Mouse (Mus musculus) midbrain, embryonic 16.5 days (tissue): ENCODE measurements around the gene Auh. TPM values are rescaled to one million over a fixed set of nuclear protein-coding genes. Genes with fewer than 3 reads are reported as not detected.

Experiments used
- ATAC-seq: fragments of 200-750 bp; cut with Nextera tagmentation; 2 replicates; pipeline ENCODE4 v1.8.0; 2017; ENCODE audit warnings: moderate TSS enrichment
- H3K27ac ChIP-seq: fragments of 300-500 bp; sonication (generic); 2 replicates; pipeline ENCODE4 v1.5.1; 2014; ENCODE audit warnings: mild to moderate bottlenecking, low read length, mixed read lengths
- H3K27me3 ChIP-seq: fragments of 300-500 bp; sonication (generic); 2 replicates; pipeline ENCODE4 v1.6.1; 2014; ENCODE audit warnings: low read depth, low read length, mixed read lengths; ENCODE audit not compliant: control insufficient read depth, insufficient read depth
- H3K36me3 ChIP-seq: fragments of 300-500 bp; sonication (generic); 2 replicates; pipeline ENCODE4 v1.6.1; 2014; ENCODE audit warnings: mild to moderate bottlenecking, low read length, moderate library complexity, mixed read lengths; ENCODE audit not compliant: control insufficient read depth, insufficient read depth
- H3K4me1 ChIP-seq: fragments of 300-500 bp; sonication (generic); 2 replicates; pipeline ENCODE4 v1.6.1; 2014; ENCODE audit warnings: mild to moderate bottlenecking, low read length, mixed read lengths; ENCODE audit not compliant: control insufficient read depth, insufficient read depth
- H3K4me2 ChIP-seq: fragments of 300-500 bp; sonication (generic); 2 replicates; pipeline ENCODE4 v1.6.1; 2014; ENCODE audit warnings: mild to moderate bottlenecking, low read length, mixed read lengths
- H3K4me3 ChIP-seq: fragments of 300-500 bp; sonication (generic); 2 replicates; pipeline ENCODE4 v1.5.1; 2014; ENCODE audit warnings: low read depth, mild to moderate bottlenecking, low read length, moderate library complexity, mixed read lengths
- H3K9ac ChIP-seq: fragments of 300-500 bp; sonication (generic); 2 replicates; pipeline ENCODE4 v1.6.1; 2014; ENCODE audit warnings: low read depth, low read length, mixed read lengths
- H3K9me3 ChIP-seq: fragments of 300-500 bp; sonication (generic); replicated peaks from 2 replicates; pipeline ENCODE4 v1.6.1; 2014; ENCODE audit warnings: mild to moderate bottlenecking, low read length, mixed read lengths; ENCODE audit not compliant: control insufficient read depth, poor library complexity, severe bottlenecking
- WGBS: fragments of 180-500 bp; shearing (Covaris S2); extraction: QIAGEN DNeasy Blood & Tissue Kit; methylation state at CpG from one replicate; pipeline ENCODE4 v1.1.7; 2014; 5-methylcytosine and 5-hydroxymethylcytosine counted together
- polyA plus RNA-seq: library from polyadenylated mRNA; unstranded; fragments of >200 nt; fragmentation: Nextera tagmentation; extraction: Ambion mirVana; gene quantifications from 2 replicates; pipeline ENCODE4 v1.2.1, GENCODE M21; 2015

The Auh gene
- polyA plus RNA-seq, 1 experiment from 2014 or later, result 59.6 TPM

DNA sequence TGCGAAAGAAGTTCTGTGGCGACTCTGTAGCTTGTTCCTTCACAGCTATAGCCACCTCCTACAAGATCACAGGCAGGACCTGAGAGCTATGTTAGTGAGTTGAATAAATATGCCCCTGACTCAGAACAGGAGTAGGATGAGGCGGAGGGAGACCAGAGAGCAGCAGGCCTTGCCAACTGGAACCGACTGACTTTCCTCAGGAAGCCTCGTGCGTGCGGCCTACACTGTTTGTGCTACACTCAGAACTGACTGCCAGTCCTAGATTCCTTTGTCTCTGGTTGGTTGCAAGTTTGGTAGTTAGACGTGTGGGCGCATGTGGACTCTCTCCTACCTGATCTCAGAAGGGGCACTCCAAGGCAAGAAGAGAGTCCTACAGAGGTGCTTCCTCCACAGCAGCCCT, 50.2 kb downstream of the Auh start:
- Histone ChIP-seq H3K4me2 (no peak overlapping the region), H3K27me3 (no peaks in the 10 kb centered on the region), H3K9ac (no peak overlapping the region), H3K27ac (no peak overlapping the region), H3K4me3 (no peak overlapping the region), H3K9me3 (no peaks in the 10 kb centered on the region), H3K4me1 (peaks cover 14% of the 10 kb centered on the region), H3K36me3 (no peaks in the 10 kb centered on the region)
- ATAC-seq, result 0 out of 2 replicates have a peak, but pooled peaks have one; percentile 10
- 76% methylated on average over 9 of the region's 9 CpGs for WGBS

DNA sequence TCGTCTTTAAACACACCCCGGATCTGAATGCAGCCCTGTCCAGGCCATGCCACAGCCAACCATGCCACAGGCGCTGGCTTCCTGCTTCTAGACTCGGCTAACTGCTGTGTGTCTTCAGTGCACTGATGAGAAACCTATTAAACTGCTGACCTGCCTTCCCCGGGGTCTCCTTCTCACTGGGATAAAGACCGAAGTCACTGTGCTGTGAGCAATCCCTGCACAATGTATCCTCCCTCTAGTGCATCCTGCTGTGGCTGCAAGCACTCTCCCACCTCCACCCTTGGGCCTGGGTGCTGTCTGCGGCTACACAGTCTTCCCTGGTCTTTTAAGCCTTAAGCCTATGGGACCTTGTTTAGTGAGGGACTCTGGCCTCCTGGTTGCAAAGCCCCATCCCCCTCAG, 50.7 kb downstream of the Auh start:
- H3K4me1 ChIP-seq, result peaks cover 14% of the 10 kb centered on the region
- H3K36me3 ChIP-seq, result no peaks in the 10 kb centered on the region
- ATAC-seq, result no peak
- no peak overlapping the region for H3K4me2 ChIP-seq
- H3K27me3 ChIP-seq, result no peaks in the 10 kb centered on the region
- 50% methylated on average over 7 of the region's 7 CpGs for WGBS
- H3K27ac ChIP-seq, result no peak overlapping the region
- H3K4me3 ChIP-seq, result no peak overlapping the region
- no peak overlapping the region for H3K9ac ChIP-seq
- H3K9me3 ChIP-seq, result no peaks in the 10 kb centered on the region

DNA sequence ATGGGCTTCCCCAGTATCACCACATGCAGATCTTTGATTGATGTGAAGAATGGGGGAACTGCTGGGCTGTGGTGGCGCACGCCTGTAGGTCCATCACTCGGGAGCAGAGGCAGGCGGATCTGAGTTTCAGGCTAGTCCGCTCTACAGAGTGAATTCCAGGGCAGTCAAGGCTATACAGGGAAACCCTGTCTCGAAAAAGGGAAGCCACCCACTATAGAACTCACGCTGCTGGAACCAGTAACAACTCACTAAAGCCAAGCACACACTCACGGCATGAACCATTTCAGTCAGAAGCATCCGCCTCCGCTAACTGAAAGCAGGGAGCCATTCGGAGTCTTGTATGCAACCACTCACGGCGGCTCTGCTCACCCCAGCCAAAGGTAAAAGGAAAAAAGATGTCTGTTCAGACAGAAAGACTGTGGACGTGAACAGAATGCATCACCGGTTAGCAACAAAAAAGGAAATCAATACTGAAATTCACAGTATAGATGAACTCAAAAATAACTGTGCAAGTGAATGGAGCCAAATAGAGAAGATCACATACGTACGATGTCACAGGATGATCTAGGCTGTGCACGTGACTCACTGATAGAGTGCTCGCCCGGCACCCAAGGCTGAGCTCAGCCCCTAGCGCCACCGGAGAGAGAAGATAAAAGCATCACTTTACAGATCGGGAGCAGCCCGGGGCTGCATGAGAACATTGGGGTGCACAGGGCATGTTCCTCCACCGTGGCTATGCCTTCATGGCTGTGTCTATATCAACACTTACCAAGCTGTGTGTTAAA, 53.7 kb downstream of the Auh start:
- 64% methylated on average over 25 of the region's 25 CpGs for WGBS
- no peaks in the 10 kb centered on the region for H3K9me3 ChIP-seq
- no peaks in the 10 kb centered on the region for H3K27me3 ChIP-seq
- no peak overlapping the region; the same call in 1 of the 2 replicates for H3K9ac ChIP-seq
- no peaks in the 10 kb centered on the region for H3K36me3 ChIP-seq
- H3K27ac ChIP-seq, result 0 out of 2 replicates have a peak overlapping the region, but pooled peaks have one; percentile 5
- H3K4me2 ChIP-seq, result 0 out of 2 replicates have a peak overlapping the region, but pooled peaks have one; percentile 12
- H3K4me3 ChIP-seq, result no peak overlapping the region
- peaks cover 13% of the 10 kb centered on the region for H3K4me1 ChIP-seq
- ATAC-seq, result peak; percentile 56; the same call in 1 of the 2 replicates

DNA sequence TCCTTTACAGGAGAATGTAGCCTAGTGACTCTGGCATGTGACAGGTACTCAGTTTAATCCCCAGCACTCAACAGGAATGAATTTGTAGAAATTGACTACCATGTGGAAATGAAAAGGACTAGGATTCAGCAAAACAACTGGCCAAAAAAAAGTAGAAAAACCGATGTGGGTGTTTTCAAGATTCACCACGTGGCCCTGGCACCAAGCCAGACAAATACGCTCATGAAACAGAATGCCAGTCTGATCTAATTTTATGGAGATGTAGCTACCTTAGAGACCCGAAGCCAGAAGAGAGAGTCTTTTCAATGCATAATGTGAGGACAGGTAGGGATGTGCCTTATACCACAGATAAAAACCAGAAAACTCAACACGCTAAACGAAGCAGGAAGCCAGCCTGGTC, 54.4 kb downstream of the Auh start:
- H3K27ac ChIP-seq, result no peak overlapping the region
- no peak overlapping the region for H3K9ac ChIP-seq
- H3K4me2 ChIP-seq, result no peak overlapping the region
- ATAC-seq, result no peak
- no peak overlapping the region for H3K4me3 ChIP-seq
- H3K36me3 ChIP-seq, result no peaks in the 10 kb centered on the region
- WGBS, result 62% methylated on average over 6 of the region's 6 CpGs
- H3K27me3 ChIP-seq, result no peaks in the 10 kb centered on the region
- no peaks in the 10 kb centered on the region for H3K9me3 ChIP-seq
- H3K4me1 ChIP-seq, result peaks cover 6% of the 10 kb centered on the region; the same call in 1 of the 2 replicates

DNA sequence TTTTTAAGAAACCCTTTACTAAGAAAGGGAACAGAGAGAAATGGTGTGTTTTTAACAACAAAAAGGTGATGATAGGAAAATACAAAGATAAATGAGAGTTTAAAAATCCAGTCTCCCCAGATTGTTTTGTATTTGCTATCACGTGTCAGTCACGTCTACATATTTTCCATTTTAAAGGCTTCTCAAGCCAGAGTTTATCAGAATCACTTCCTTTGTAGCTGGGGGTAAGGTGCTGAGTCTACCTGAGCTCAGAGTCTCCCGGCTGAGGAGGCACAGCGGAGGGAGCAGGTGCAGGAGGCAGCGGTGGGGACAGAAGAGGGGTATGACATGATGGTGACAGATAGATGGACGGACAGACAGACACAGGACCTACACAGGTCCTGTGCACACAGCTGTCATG, 55.1 kb downstream of the Auh start:
- Histone ChIP-seq H3K9me3 (no peaks in the 10 kb centered on the region), H3K4me2 (no peak overlapping the region), H3K27me3 (no peaks in the 10 kb centered on the region), H3K36me3 (no peaks in the 10 kb centered on the region), H3K4me1 (peaks cover 3% of the 10 kb centered on the region; the same call in 1 of the 2 replicates), H3K4me3 (no peak overlapping the region), H3K9ac (no peak overlapping the region), H3K27ac (no peak overlapping the region)
- no peak for ATAC-seq
- WGBS, result 93% methylated on average over 6 of the region's 6 CpGs

DNA sequence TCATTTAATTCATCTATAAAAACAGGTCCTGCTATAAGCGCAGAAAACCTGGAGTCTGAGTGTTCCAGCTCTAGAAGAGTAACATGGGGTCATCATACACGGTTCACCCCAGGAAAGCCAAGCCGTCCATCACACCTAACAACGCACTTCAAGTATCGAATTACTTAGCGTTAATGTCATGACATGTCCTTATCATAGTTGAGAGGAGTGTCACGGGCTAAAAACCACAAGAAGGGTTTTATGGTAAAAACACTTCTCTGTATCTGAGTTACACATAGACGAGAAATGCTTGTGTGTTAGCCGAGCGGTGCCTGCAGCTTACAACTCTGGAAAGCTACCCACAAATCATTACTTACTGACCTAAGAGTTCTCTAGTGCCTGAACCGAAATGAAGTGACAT, 55.6 kb downstream of the Auh start:
- Histone ChIP-seq H3K4me2 (no peak overlapping the region), H3K9ac (no peak overlapping the region), H3K9me3 (no peaks in the 10 kb centered on the region), H3K27ac (no peak overlapping the region), H3K4me3 (no peak overlapping the region), H3K4me1 (peaks cover 3% of the 10 kb centered on the region; the same call in 1 of the 2 replicates), H3K36me3 (no peaks in the 10 kb centered on the region), H3K27me3 (no peaks in the 10 kb centered on the region)
- ATAC-seq, result no peak
- 86% methylated on average over 11 of the region's 11 CpGs for WGBS

DNA sequence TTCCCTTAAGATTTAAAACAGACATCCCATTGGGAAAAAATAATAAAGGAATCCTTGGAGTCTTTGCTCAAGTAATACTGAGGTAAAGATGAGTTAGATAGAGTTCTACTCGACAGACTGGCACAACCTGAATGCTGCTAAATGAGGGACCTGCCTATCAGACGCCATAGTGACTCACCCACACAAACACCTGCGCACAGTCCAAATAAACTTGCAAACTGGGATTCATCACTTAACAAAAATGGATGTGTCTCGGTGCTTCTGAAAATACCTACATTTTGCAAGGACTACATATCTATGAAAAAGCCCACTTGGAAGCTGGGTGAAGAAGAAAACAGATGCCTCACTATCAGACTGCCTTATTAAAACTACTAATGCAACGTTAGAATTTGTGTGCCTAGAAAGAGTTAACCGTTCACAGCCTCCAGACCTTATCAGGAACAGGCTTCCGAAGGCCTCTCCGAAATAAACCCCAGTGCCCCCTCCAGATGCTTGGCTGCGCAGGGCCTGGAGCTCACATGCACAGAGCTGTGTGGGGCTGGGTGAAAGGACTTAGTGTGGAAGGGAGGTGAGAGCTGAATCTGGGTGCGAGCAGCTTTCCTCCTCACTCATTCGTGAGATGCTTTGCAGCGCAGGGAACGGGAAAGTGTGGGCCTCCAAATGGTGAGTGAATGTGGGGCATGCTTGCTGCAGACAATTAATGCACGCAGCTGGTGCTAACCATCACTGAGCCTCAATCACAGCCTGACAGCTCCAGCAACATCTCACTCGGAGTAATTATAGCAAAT, 63.3 kb downstream of the Auh start:
- no peak overlapping the region for H3K4me2 ChIP-seq
- H3K4me3 ChIP-seq, result no peak overlapping the region
- H3K9me3 ChIP-seq, result no peaks in the 10 kb centered on the region
- H3K27me3 ChIP-seq, result no peaks in the 10 kb centered on the region
- WGBS, result 58% methylated on average over 15 of the region's 15 CpGs
- H3K9ac ChIP-seq, result no peak overlapping the region
- ATAC-seq, result peak; percentile 66
- H3K27ac ChIP-seq, result no peak overlapping the region; the same call in 1 of the 2 replicates
- peaks cover 6% of the 10 kb centered on the region; the same call in 1 of the 2 replicates for H3K4me1 ChIP-seq
- H3K36me3 ChIP-seq, result no peaks in the 10 kb centered on the region

DNA sequence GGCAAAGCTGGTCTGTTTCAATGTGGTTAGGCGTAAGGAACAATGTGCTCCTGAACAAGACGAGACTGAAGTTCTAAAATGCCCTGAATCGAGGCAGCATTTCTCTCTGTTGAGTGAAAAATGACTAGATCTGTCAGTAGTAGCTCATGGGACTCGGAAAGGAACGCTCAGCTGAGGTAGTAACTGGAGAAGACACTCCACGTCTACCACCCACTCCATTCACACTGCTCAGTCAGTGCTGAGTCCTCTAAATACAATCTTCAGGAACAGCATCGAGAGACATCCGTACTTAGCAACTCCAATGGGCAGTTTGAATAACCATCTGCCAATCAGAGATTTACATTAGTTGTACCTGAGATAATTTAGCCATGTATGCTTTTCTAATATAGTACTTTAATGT, 66.0 kb downstream of the Auh start:
- H3K4me3 ChIP-seq, result no peak overlapping the region
- H3K27me3 ChIP-seq, result no peaks in the 10 kb centered on the region
- no peak for ATAC-seq
- H3K4me2 ChIP-seq, result no peak overlapping the region
- H3K36me3 ChIP-seq, result no peaks in the 10 kb centered on the region
- H3K27ac ChIP-seq, result no peak overlapping the region
- no peak overlapping the region for H3K9ac ChIP-seq
- peaks cover 10% of the 10 kb centered on the region; the same call in 1 of the 2 replicates for H3K4me1 ChIP-seq
- no peaks in the 10 kb centered on the region for H3K9me3 ChIP-seq
- WGBS, result 87% methylated on average over 8 of the region's 8 CpGs
